Mouse (Mus musculus) neural tube, embryonic 11.5 days (tissue): ENCODE data around the gene Rnase4. TPM values are rescaled to one million over a fixed set of nuclear protein-coding genes. Genes with fewer than 3 reads are reported as not detected.

Experiments used
- ATAC-seq: fragments of 200-750 bp; cut with Nextera tagmentation; 2 replicates; pipeline ENCODE4 v1.8.0; 2017; ENCODE audit warnings: moderate number of reproducible peaks, mild to moderate bottlenecking, moderate TSS enrichment, moderate library complexity; ENCODE audit not compliant: insufficient read depth, low FRiP score, low TSS enrichment
- DNase-seq: peaks from one replicate; pipeline ENCODE4 v3.0.0-alpha.2; 2015; ENCODE audit warnings: low spot score
- H3K27ac ChIP-seq: fragments of 300-500 bp; sonication (generic); 2 replicates; pipeline ENCODE4 v1.5.1; 2014; ENCODE audit warnings: low read depth, mild to moderate bottlenecking, low read length
- H3K27me3 ChIP-seq: fragments of 300-500 bp; sonication (generic); 2 replicates; pipeline ENCODE4 v1.6.1; 2014; ENCODE audit warnings: mild to moderate bottlenecking, low read length, mixed read lengths; ENCODE audit not compliant: control insufficient read depth, insufficient read depth
- H3K36me3 ChIP-seq: fragments of 300-500 bp; sonication (generic); 2 replicates; pipeline ENCODE4 v1.6.1; 2014; ENCODE audit warnings: mild to moderate bottlenecking, low read length, moderate library complexity, mixed read lengths; ENCODE audit not compliant: control insufficient read depth, insufficient read depth
- H3K4me1 ChIP-seq: fragments of 300-500 bp; sonication (generic); 2 replicates; pipeline ENCODE4 v1.6.1; 2014; ENCODE audit warnings: low read length, mixed read lengths; ENCODE audit not compliant: control insufficient read depth, insufficient read depth
- H3K4me2 ChIP-seq: fragments of 300-500 bp; sonication (generic); 2 replicates; pipeline ENCODE4 v1.6.1; 2014; ENCODE audit warnings: low read depth, mild to moderate bottlenecking, moderate library complexity
- H3K4me3 ChIP-seq: fragments of 300-500 bp; sonication (generic); 2 replicates; pipeline ENCODE4 v1.5.1; 2014; ENCODE audit warnings: low read depth, low read length
- H3K9ac ChIP-seq: fragments of 300-500 bp; sonication (generic); 2 replicates; pipeline ENCODE4 v1.6.1; 2014; ENCODE audit warnings: mild to moderate bottlenecking, low read length
- H3K9me3 ChIP-seq: fragments of 300-500 bp; sonication (generic); 2 replicates; pipeline ENCODE4 v1.6.1; 2016; ENCODE audit warnings: low read length; ENCODE audit not compliant: control insufficient read depth
- WGBS: fragments of 180-500 bp; shearing (Covaris S2); extraction: QIAGEN DNeasy Blood & Tissue Kit; methylation state at CpG from one replicate; pipeline ENCODE4 v1.1.7; 2014; 5-methylcytosine and 5-hydroxymethylcytosine counted together
- polyA plus RNA-seq: library from polyadenylated mRNA; unstranded; fragments of >200 nt; fragmentation: Nextera tagmentation; extraction: Ambion mirVana; gene quantifications from 2 replicates; pipeline ENCODE4 v1.2.1, GENCODE M21; 2014

The Rnase4 gene
- polyA plus RNA-seq: 12.3 and 12.7 TPM in 2 replicates

GRCm38 (mm10) chr14:51090921-51091900, at the start of gene Rnase4, which contains the start of gene Ang:
Rnase4 (plus strand) TSS chr14:51091077.
Ang (plus strand) TSS chr14:51091150.
- DNase-seq (peak; percentile 71), ATAC-seq (peak; percentile 20; the same call in 1 of the 2 replicates)
- 10% methylated on average over 33 of the region's 33 CpGs for WGBS
- H3K36me3 ChIP-seq: no peaks in the 10 kb centered on the region
- H3K4me2 ChIP-seq: peak within 1 kb of the TSS; percentile 68
- H3K4me3 ChIP-seq: peak within 1 kb of the TSS; percentile 68
- H3K27ac ChIP-seq: peak within 1 kb of the TSS; percentile 70; the same call in 1 of the 2 replicates
- H3K9me3 ChIP-seq: no peaks in the 10 kb centered on the region
- peaks cover 2% of the 10 kb centered on the region; the same call in 1 of the 2 replicates for H3K4me1 ChIP-seq
- H3K9ac ChIP-seq: peak within 1 kb of the TSS; percentile 55
- no peaks in the 10 kb centered on the region for H3K27me3 ChIP-seq

GRCm38 (mm10) chr14:51041769-51042168, 49.1 kb upstream of the Rnase4 start, which contains the start of gene Rnase9:
Rnase9 (minus strand) TSS chr14:51041869.
- no peak within 1 kb of the TSS for H3K4me2 ChIP-seq
- no peak for ATAC-seq
- DNase-seq: no peak
- WGBS: 78% methylated on average over 6 of the region's 6 CpGs
- H3K4me1 ChIP-seq: no peaks in the 10 kb centered on the region
- H3K4me3 ChIP-seq: no peak within 1 kb of the TSS
- no peaks in the 10 kb centered on the region for H3K27me3 ChIP-seq
- H3K27ac ChIP-seq: no peak within 1 kb of the TSS
- no peak within 1 kb of the TSS for H3K9ac ChIP-seq
- no peaks in the 10 kb centered on the region for H3K9me3 ChIP-seq
- no peaks in the 10 kb centered on the region for H3K36me3 ChIP-seq

GRCm38 (mm10) chr14:51047846-51048245, 43.0 kb upstream of the Rnase4 start:
- Histone ChIP-seq H3K27me3 (no peaks in the 10 kb centered on the region), H3K4me3 (no peak overlapping the region), H3K36me3 (no peaks in the 10 kb centered on the region), H3K9ac (no peak overlapping the region), H3K27ac (no peak overlapping the region), H3K4me2 (no peak overlapping the region), H3K4me1 (no peaks in the 10 kb centered on the region), H3K9me3 (no peaks in the 10 kb centered on the region)
- whole genome bisulfite sequencing: 58% methylated on average over 5 of the region's 5 CpGs
- no peak for DNase-seq
- no peak for ATAC-seq

- no peaks in the 10 kb centered on the region for H3K27me3 ChIP-seq
- no peak within 1 kb of the TSS for H3K4me3 ChIP-seq
- WGBS: 87% methylated on average over 2 of the region's 2 CpGs
- no peak for DNase-seq
- no peak for ATAC-seq
- H3K27ac ChIP-seq: no peak within 1 kb of the TSS
- no peak within 1 kb of the TSS for H3K9ac ChIP-seq
- no peak within 1 kb of the TSS for H3K4me2 ChIP-seq
- no peaks in the 10 kb centered on the region for H3K4me1 ChIP-seq
- H3K36me3 ChIP-seq: no peaks in the 10 kb centered on the region
- no peaks in the 10 kb centered on the region for H3K9me3 ChIP-seq
Measured at GRCm38 (mm10) chr14:51050063-51050462, 40.8 kb upstream of the Rnase4 start, which contains the start of gene Rnase11. Rnase11 (minus strand) TSS chr14:51050163.

- no peak for DNase-seq
- 76% methylated on average over 5 of the region's 5 CpGs for WGBS
- no peak for ATAC-seq
- Histone ChIP-seq H3K36me3 (no peaks in the 10 kb centered on the region), H3K27me3 (no peaks in the 10 kb centered on the region), H3K4me2 (no peak overlapping the region), H3K4me1 (no peaks in the 10 kb centered on the region), H3K9me3 (no peaks in the 10 kb centered on the region), H3K4me3 (no peak overlapping the region), H3K9ac (no peak overlapping the region), H3K27ac (no peak overlapping the region)
Measured at GRCm38 (mm10) chr14:51051941-51052340, 38.9 kb upstream of the Rnase4 start.

GRCm38 (mm10) chr14:51053176-51053575, 37.7 kb upstream of the Rnase4 start:
- DNase-seq: no peak
- whole genome bisulfite sequencing: 69% methylated on average over 5 of the region's 5 CpGs
- no peak for ATAC-seq
- Histone ChIP-seq H3K9ac (no peak overlapping the region), H3K4me1 (no peaks in the 10 kb centered on the region), H3K27ac (no peak overlapping the region), H3K27me3 (no peaks in the 10 kb centered on the region), H3K4me2 (no peak overlapping the region), H3K4me3 (no peak overlapping the region), H3K36me3 (no peaks in the 10 kb centered on the region), H3K9me3 (no peaks in the 10 kb centered on the region)

GRCm38 (mm10) chr14:51054243-51055237, 36.3 kb upstream of the Rnase4 start:
- Histone ChIP-seq H3K4me2 (no peak overlapping the region), H3K4me3 (no peak overlapping the region), H3K36me3 (no peaks in the 10 kb centered on the region), H3K27ac (no peak overlapping the region), H3K9ac (no peak overlapping the region), H3K27me3 (no peaks in the 10 kb centered on the region), H3K4me1 (no peaks in the 10 kb centered on the region), H3K9me3 (no peaks in the 10 kb centered on the region)
- ATAC-seq (no peak), DNase-seq (no peak)
- WGBS: 41% methylated on average over 13 of the region's 13 CpGs

- H3K9ac ChIP-seq: no peak within 1 kb of the TSS
- no peaks in the 10 kb centered on the region for H3K27me3 ChIP-seq
- WGBS: 83% methylated on average over 9 of the region's 9 CpGs
- DNase-seq (no peak), ATAC-seq (no peak)
- no peaks in the 10 kb centered on the region for H3K36me3 ChIP-seq
- H3K4me2 ChIP-seq: no peak within 1 kb of the TSS
- no peaks in the 10 kb centered on the region for H3K4me1 ChIP-seq
- no peak within 1 kb of the TSS for H3K27ac ChIP-seq
- no peaks in the 10 kb centered on the region for H3K9me3 ChIP-seq
- no peak within 1 kb of the TSS for H3K4me3 ChIP-seq
Measured at GRCm38 (mm10) chr14:51057401-51057831, 33.5 kb upstream of the Rnase4 start, which contains the start of gene Rnase12. Rnase12 (minus strand) TSS chr14:51057661.
